Mouse (Mus musculus): ENCODE measurements around the gene C5ar2.
"Not testable (repeated sequence)": the region's sequence is repeated elsewhere in the genome, so short reads cannot be mapped to it uniquely, and the experiment has no call there.

The C5ar2 gene

GRCm38 (mm10) chr7:16257830-16258229 lies 13.9 kb upstream of the C5ar2 start:
- no peak for DNase-seq (ENCODE audit: low spot score in 2 of 2)

GRCm38 (mm10) chr7:16255963-16256362 lies 12.0 kb upstream of the C5ar2 start:
- DNase-seq (ENCODE audit: low spot score in 2 of 2) = not testable (repeated sequence)

- DNase-seq (ENCODE audit: low spot score in 2 of 2) = no peak
Observed at GRCm38 (mm10) chr7:16254195-16254594, 10.2 kb upstream of the C5ar2 start.

- DNase-seq (ENCODE audit: low spot score in 2 of 2) = no peak
Observed at GRCm38 (mm10) chr7:16250687-16251086, 6.7 kb upstream of the C5ar2 start.

- no peak for DNase-seq (ENCODE audit: low spot score in 2 of 2)
Observed at GRCm38 (mm10) chr7:16245958-16246357, 2.0 kb upstream of the C5ar2 start.

- no peak for DNase-seq (ENCODE audit: low spot score in 2 of 2)
Observed at GRCm38 (mm10) chr7:16242198-16242597, 1.8 kb downstream of the C5ar2 start.

GRCm38 (mm10) chr7:16241787-16242186 lies 2.2 kb downstream of the C5ar2 start:
- no peak for DNase-seq (ENCODE audit: low spot score in 2 of 2)

GRCm38 (mm10) chr7:16240978-16241303 lies 3.0 kb downstream of the C5ar2 start:
- DNase-seq (ENCODE audit: low spot score in 2 of 2) = no peak

GRCm38 (mm10) chr7:16240281-16240977 lies 3.5 kb downstream of the C5ar2 start:
- no peak for DNase-seq (ENCODE audit: low spot score in 2 of 2)

GRCm38 (mm10) chr7:16239554-16239997 lies 4.4 kb downstream of the C5ar2 start:
- no peak for DNase-seq (ENCODE audit: low spot score in 2 of 2)

GRCm38 (mm10) chr7:16229869-16230268 lies 14.1 kb downstream of the C5ar2 start:
- DNase-seq (ENCODE audit: low spot score in 2 of 2) = no peak

GRCm38 (mm10) chr7:16221582-16222272 lies 22.2 kb downstream of the C5ar2 start, which contains the start of gene Dhx34:
Dhx34 (minus strand) TSS chr7:16222037.
- DNase-seq (ENCODE audit: low spot score in 2 of 2) = peak; percentile 90 to 93

- no peak for DNase-seq (ENCODE audit: low spot score in 2 of 2)
Observed at GRCm38 (mm10) chr7:16213986-16214385, 30.0 kb downstream of the C5ar2 start.

- DNase-seq (ENCODE audit: low spot score in 2 of 2) = no peak
Observed at GRCm38 (mm10) chr7:16213196-16213595, 30.8 kb downstream of the C5ar2 start.

- no peak for DNase-seq (ENCODE audit: low spot score in 2 of 2)
Observed at GRCm38 (mm10) chr7:16210862-16211365, 33.0 kb downstream of the C5ar2 start.

- DNase-seq (ENCODE audit: low spot score in 2 of 2) = no peak
Observed at GRCm38 (mm10) chr7:16208781-16209665, 34.9 kb downstream of the C5ar2 start.

GRCm38 (mm10) chr7:16207496-16207895 lies 36.5 kb downstream of the C5ar2 start:
- peak; percentile 14 to 33 for DNase-seq (ENCODE audit: low spot score in 2 of 2)

GRCm38 (mm10) chr7:16207076-16207475 lies 36.9 kb downstream of the C5ar2 start:
- DNase-seq (ENCODE audit: low spot score in 2 of 2) = no peak

- DNase-seq (ENCODE audit: low spot score in 2 of 2) = no peak
Observed at GRCm38 (mm10) chr7:16204791-16205190, 39.2 kb downstream of the C5ar2 start.

- no peak for DNase-seq (ENCODE audit: low spot score in 2 of 2)
Observed at GRCm38 (mm10) chr7:16203505-16203903, 40.5 kb downstream of the C5ar2 start.

GRCm38 (mm10) chr7:16202756-16203504 lies 41.0 kb downstream of the C5ar2 start:
- DNase-seq (ENCODE audit: low spot score in 2 of 2) = no peak
